Mouse (Mus musculus) kidney, adult 2 months (tissue): Measurements from ENCODE around the gene S1pr2.

Experiments
- CTCF ChIP-seq: fragments of 200-500 bp; conservative IDR thresholded peaks from 2 replicates; pipeline ENCODE4 v1.5.1; 2011; ENCODE audit warnings: low read depth, mild to moderate bottlenecking, control low read depth, low read length, moderate library complexity, mixed read lengths; ENCODE audit not compliant: insufficient read depth, insufficient read length
- POLR2A ChIP-seq: fragments of 200-500 bp; IDR thresholded peaks from one replicate; pipeline ENCODE4 v1.6.1; 2011; ENCODE audit warnings: low read depth, low read length, control low read depth

DNA sequence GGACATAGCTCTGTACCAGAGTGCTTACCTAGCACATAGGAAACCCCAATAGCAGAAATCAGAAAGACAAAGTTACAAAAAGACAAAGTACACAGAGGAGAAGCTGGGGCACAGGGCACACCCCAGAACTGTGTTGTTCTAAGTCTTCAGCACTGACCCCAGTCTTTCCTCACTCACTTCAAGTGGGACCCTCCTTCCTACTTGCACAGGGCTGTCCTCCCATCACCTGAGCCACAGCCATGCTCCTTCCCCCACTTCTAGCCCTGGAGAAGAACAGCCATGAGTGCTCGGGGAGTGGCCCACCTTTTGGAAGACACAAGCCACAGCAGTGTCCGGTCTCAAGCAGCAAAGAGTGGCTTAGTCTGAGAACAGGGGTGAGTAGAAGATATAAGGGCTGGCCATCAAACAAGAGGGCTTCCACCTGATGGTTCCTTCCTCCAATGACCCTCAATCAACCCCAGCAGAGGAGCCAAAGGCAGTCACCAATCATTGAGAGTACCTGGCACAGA lies 17.1 kb downstream of the S1pr2 start, which contains the start of gene Dnmt1:
- TF ChIP-seq CTCF: no peak
- no peak for TF ChIP-seq POLR2A
